Mouse (Mus musculus): ENCODE measurements around the gene Dennd4a. TPM values are rescaled to one million over a fixed set of nuclear protein-coding genes. Genes with fewer than 3 reads are reported as not detected.

The Dennd4a gene
- total and polyA plus RNA-seq, 3 experiments = 22.6 to 41.1 (median 37.1) TPM

- Histone ChIP-seq H3K9me3 (replicated peaks; ENCODE audit: low read length) (no peaks in the 10 kb centered on the region), H3K79me2 (replicated peaks; ENCODE audit: control insufficient read depth, extremely low read depth, insufficient read depth, poor library complexity, severe bottlenecking) (no peaks in the 10 kb centered on the region), H3K4me3 (replicated peaks in 1 of 3; ENCODE audit: low read depth in 2 of 3, low read length in 2 of 3, poor library complexity in 1 of 3) (no peak overlapping the region), H3K27me3 (replicated peaks) (no peaks in the 10 kb centered on the region), H3K9ac (ENCODE audit: insufficient read depth, low read depth) (no peak overlapping the region), H3K4me1 (ENCODE audit: control insufficient read depth in 1 of 2, insufficient read depth in 2 of 2) (peaks cover 0 to 15% of the 10 kb centered on the region in 2 experiments; a peak in 2 of 4 replicates), H3K4me2 (ENCODE audit: insufficient read depth, low read depth, poor library complexity, severe bottlenecking) (no peak overlapping the region), H3K27ac (ENCODE audit: insufficient read depth, low read depth) (no peak overlapping the region), H3K36me3 (replicated peaks in 1 of 2; ENCODE audit: control insufficient read depth in 1 of 2, insufficient read depth in 1 of 2, low read length in 1 of 2) (no peaks in the 10 kb centered on the region)
- no peak for TF ChIP-seq TBP (conservative IDR thresholded peaks at IDR 0.05; ENCODE audit: low read depth, low read length)
- TF ChIP-seq ZKSCAN1 (IDR thresholded peaks at IDR 0.05; ENCODE audit: borderline replicate concordance, low read depth, low read length) = no peak
- TF ChIP-seq CHD1 (IDR thresholded peaks at IDR 0.05; ENCODE audit: low read depth, low read length) = no peak
- no peak for TF ChIP-seq EP300 (IDR thresholded peaks at IDR 0.05; ENCODE audit: low read length)
- no peak for TF ChIP-seq USF2 (conservative IDR thresholded peaks at IDR 0.05; ENCODE audit: low read depth, low read length)
- no peak for TF ChIP-seq HCFC1 (IDR thresholded peaks at IDR 0.05; ENCODE audit: low read depth, low read length)
- no peak for TF ChIP-seq TCF12 (IDR thresholded peaks at IDR 0.05; ENCODE audit: low read depth, low read length)
- no peak for TF ChIP-seq SMC3 (IDR thresholded peaks at IDR 0.05; ENCODE audit: low read depth, low read length)
- dilution Hi-C loops (cut with MboI; ENCODE audit: extremely low pct_ligation_motif_present, extremely low pct_unique_long_range_greater_than_20kb, low sequenced_read_pairs) (no loop called here), in situ Hi-C loops (cut with MboI; ENCODE audit: low pct_ligation_motif_present, low pct_unique_long_range_greater_than_20kb, low sequenced_read_pairs) (no loop called here)
- DNase-seq (ENCODE audit: extremely low read depth) = no peak
Measured at GRCm38 (mm10) chr9:64771236-64771635, 39.9 kb upstream of the Dennd4a start.

- TF ChIP-seq MEF2A (IDR thresholded peaks at IDR 0.05; ENCODE audit: borderline replicate concordance, low read depth, low read length) = no peak
- no peak for TF ChIP-seq EP300 (IDR thresholded peaks at IDR 0.05; ENCODE audit: low read length)
- TF ChIP-seq USF2 (conservative IDR thresholded peaks at IDR 0.05; ENCODE audit: low read depth, low read length) = no peak
- TF ChIP-seq ELF1 (IDR thresholded peaks at IDR 0.05; ENCODE audit: low read depth, low read length) = no peak
- no peak for TF ChIP-seq NRF1 (IDR thresholded peaks at IDR 0.05; ENCODE audit: low read depth, low read length)
- no peak for TF ChIP-seq JUN (IDR thresholded peaks at IDR 0.05; ENCODE audit: insufficient read depth, low read depth, low read length)
- no peak for TF ChIP-seq ZMIZ1 (IDR thresholded peaks at IDR 0.05; ENCODE audit: low read depth, low read length)
- TF ChIP-seq GABPA (IDR thresholded peaks at IDR 0.05; ENCODE audit: insufficient replicate concordance, low read depth, low read length) = no peak
- TF ChIP-seq POLR2A (IDR thresholded peaks at IDR 0.05; ENCODE audit: low read depth, low read length) = no peak
- TF ChIP-seq JUND (conservative IDR thresholded peaks at IDR 0.05; ENCODE audit: low read depth, low read length) = no peak
- no peak for TF ChIP-seq TBP (conservative IDR thresholded peaks at IDR 0.05; ENCODE audit: low read depth, low read length)
- TF ChIP-seq ZNF384 (IDR thresholded peaks at IDR 0.05; ENCODE audit: low read depth, low read length) = no peak
- TF ChIP-seq IRF4 (IDR thresholded peaks at IDR 0.05; ENCODE audit: low read depth, low read length) = no peak
- no peak for TF ChIP-seq ZKSCAN1 (IDR thresholded peaks at IDR 0.05; ENCODE audit: borderline replicate concordance, low read depth, low read length)
- no peak for TF ChIP-seq MAFK (IDR thresholded peaks at IDR 0.05; ENCODE audit: insufficient replicate concordance, low read length)
- no peak for TF ChIP-seq MYC (IDR thresholded peaks at IDR 0.05; ENCODE audit: low read depth, low read length)
- TF ChIP-seq RAD21 (IDR thresholded peaks at IDR 0.05; ENCODE audit: low read depth, low read length) = no peak
- TF ChIP-seq MXI1 (IDR thresholded peaks at IDR 0.05; ENCODE audit: low read depth, low read length) = no peak
- no peak for TF ChIP-seq SMC3 (IDR thresholded peaks at IDR 0.05; ENCODE audit: low read depth, low read length)
- TF ChIP-seq MAX (IDR thresholded peaks at IDR 0.05; ENCODE audit: low read length) = no peak
- Histone ChIP-seq H3K9me3 (replicated peaks; ENCODE audit: low read length) (no peaks in the 10 kb centered on the region), H3K9ac (ENCODE audit: insufficient read depth, low read depth) (no peak overlapping the region), H3K4me3 (replicated peaks in 1 of 3; ENCODE audit: low read depth in 2 of 3, low read length in 2 of 3, poor library complexity in 1 of 3) (no peak overlapping the region), H3K4me2 (ENCODE audit: insufficient read depth, low read depth, poor library complexity, severe bottlenecking) (no peak overlapping the region), H3K27ac (ENCODE audit: insufficient read depth, low read depth) (no peak overlapping the region), H3K4me1 (ENCODE audit: control insufficient read depth in 1 of 2, insufficient read depth in 2 of 2) (peaks cover 0 to 15% of the 10 kb centered on the region in 2 experiments; a peak in 2 of 4 replicates), H3K79me2 (replicated peaks; ENCODE audit: control insufficient read depth, extremely low read depth, insufficient read depth, poor library complexity, severe bottlenecking) (no peaks in the 10 kb centered on the region), H3K36me3 (replicated peaks in 1 of 2; ENCODE audit: control insufficient read depth in 1 of 2, insufficient read depth in 1 of 2, low read length in 1 of 2) (no peaks in the 10 kb centered on the region), H3K27me3 (replicated peaks) (no peaks in the 10 kb centered on the region)
- dilution Hi-C loops (cut with MboI; ENCODE audit: extremely low pct_ligation_motif_present, extremely low pct_unique_long_range_greater_than_20kb, low sequenced_read_pairs) = no loop called here
- in situ Hi-C loops (cut with MboI; ENCODE audit: low pct_ligation_motif_present, low pct_unique_long_range_greater_than_20kb, low sequenced_read_pairs) = no loop called here
- DNase-seq (ENCODE audit: extremely low read depth) = no peak
Measured at GRCm38 (mm10) chr9:64773254-64773653, 37.9 kb upstream of the Dennd4a start.

Data from CH12.LX (cell line).